Mouse (Mus musculus) heart, embryonic 13.5 days (tissue): ENCODE data around the gene Gm26620. TPM values are rescaled to one million over a fixed set of nuclear protein-coding genes. Genes with fewer than 3 reads are reported as not detected.

ENCODE experiments used
- ATAC-seq: fragments of 200-750 bp; cut with Nextera tagmentation; 2 replicates; pipeline ENCODE4 v1.8.0; 2017; ENCODE audit warnings: moderate TSS enrichment; ENCODE audit not compliant: insufficient number of reproducible peaks, low FRiP score, low TSS enrichment; ENCODE audit errors: extremely low read depth
- H3K27ac ChIP-seq: fragments of 300-500 bp; sonication (generic); replicated peaks from 2 replicates; pipeline ENCODE4 v1.5.1; 2015; ENCODE audit warnings: moderate library complexity, mild to moderate bottlenecking, inconsistent platforms
- H3K27me3 ChIP-seq: fragments of 300-500 bp; sonication (generic); replicated peaks from 2 replicates; pipeline ENCODE4 v1.6.1; 2015; ENCODE audit warnings: mild to moderate bottlenecking, inconsistent platforms
- H3K36me3 ChIP-seq: fragments of 300-500 bp; sonication (generic); 2 replicates; pipeline ENCODE4 v1.6.1; 2015; ENCODE audit warnings: mild to moderate bottlenecking, inconsistent platforms
- H3K4me1 ChIP-seq: fragments of 300-500 bp; sonication (generic); 2 replicates; pipeline ENCODE4 v1.6.1; 2015; ENCODE audit warnings: inconsistent platforms
- H3K4me2 ChIP-seq: fragments of 300-500 bp; sonication (generic); 2 replicates; pipeline ENCODE4 v1.6.1; 2015; ENCODE audit warnings: inconsistent platforms, mild to moderate bottlenecking, moderate library complexity
- H3K4me3 ChIP-seq: fragments of 300-500 bp; sonication (generic); 2 replicates; pipeline ENCODE4 v1.5.1; 2015; ENCODE audit warnings: moderate library complexity, mild to moderate bottlenecking, inconsistent platforms
- H3K9ac ChIP-seq: fragments of 300-500 bp; sonication (generic); 2 replicates; pipeline ENCODE4 v1.6.1; 2015; ENCODE audit warnings: inconsistent platforms, mild to moderate bottlenecking, moderate library complexity
- H3K9me3 ChIP-seq: fragments of 300-500 bp; sonication (generic); 2 replicates; pipeline ENCODE4 v1.6.1; 2016; ENCODE audit warnings: inconsistent platforms
- WGBS: fragments of 180-500 bp; shearing (Covaris S2); methylation state at CpG from one replicate; pipeline ENCODE4 v1.1.7; 2015; ENCODE audit warnings: mixed read lengths; 5-methylcytosine and 5-hydroxymethylcytosine counted together
- polyA plus RNA-seq: library from polyadenylated mRNA; unstranded; fragments of >200 nt; fragmentation: Nextera tagmentation; extraction: Ambion mirVana; gene quantifications from 2 replicates; pipeline ENCODE4 v1.2.1, GENCODE M21; 2015

Gene Gm26620
- polyA plus RNA-seq, 1 experiment from 2014 or later, result 0.76 TPM

- Histone ChIP-seq H3K4me2 (peak overlapping the region; percentile 20), H3K9ac (no peak overlapping the region), H3K4me3 (no peak overlapping the region), H3K9me3 (no peaks in the 10 kb centered on the region), H3K27ac (no peak overlapping the region), H3K27me3 (no peaks in the 10 kb centered on the region), H3K36me3 (no peaks in the 10 kb centered on the region), H3K4me1 (peaks cover 49% of the 10 kb centered on the region)
- no peak for ATAC-seq
- WGBS, result 75% methylated on average over 13 of the region's 13 CpGs
Observed at GRCm38 (mm10) chr1:170861671-170862434, 23.0 kb upstream of the Gm26620 start.

- peak overlapping the region; percentile 20 for H3K4me2 ChIP-seq
- H3K27ac ChIP-seq, result peak overlapping the region; percentile 31; the same call in 1 of the 2 replicates
- ATAC-seq, result no peak
- no peak overlapping the region for H3K9ac ChIP-seq
- 48% methylated on average over 3 of the region's 3 CpGs for WGBS
- no peaks in the 10 kb centered on the region for H3K27me3 ChIP-seq
- H3K4me3 ChIP-seq, result no peak overlapping the region
- H3K4me1 ChIP-seq, result peaks cover 51% of the 10 kb centered on the region
- H3K36me3 ChIP-seq, result no peaks in the 10 kb centered on the region
- H3K9me3 ChIP-seq, result no peaks in the 10 kb centered on the region
Observed at GRCm38 (mm10) chr1:170862435-170862717, 22.5 kb upstream of the Gm26620 start.

GRCm38 (mm10) chr1:170863033-170863432 is 21.8 kb upstream of the Gm26620 start:
- H3K9ac ChIP-seq, result no peak overlapping the region
- peaks cover 51% of the 10 kb centered on the region for H3K4me1 ChIP-seq
- H3K36me3 ChIP-seq, result no peaks in the 10 kb centered on the region
- peak overlapping the region; percentile 20; the same call in 1 of the 2 replicates for H3K4me2 ChIP-seq
- ATAC-seq, result no peak
- H3K27ac ChIP-seq, result peak overlapping the region; percentile 31; the same call in 1 of the 2 replicates
- H3K9me3 ChIP-seq, result no peaks in the 10 kb centered on the region
- no peak overlapping the region for H3K4me3 ChIP-seq
- no peaks in the 10 kb centered on the region for H3K27me3 ChIP-seq
- WGBS, result 52% methylated on average over 4 of the region's 4 CpGs

- Histone ChIP-seq H3K36me3 (no peaks in the 10 kb centered on the region), H3K4me3 (no peak overlapping the region), H3K27me3 (no peaks in the 10 kb centered on the region), H3K27ac (no peak overlapping the region), H3K9ac (no peak overlapping the region), H3K9me3 (no peaks in the 10 kb centered on the region), H3K4me1 (peaks cover 52% of the 10 kb centered on the region), H3K4me2 (no peak overlapping the region)
- no peak for ATAC-seq
Observed at GRCm38 (mm10) chr1:170864234-170864633, 20.6 kb upstream of the Gm26620 start.

- H3K27ac ChIP-seq, result no peak overlapping the region
- no peak overlapping the region for H3K4me2 ChIP-seq
- H3K4me3 ChIP-seq, result no peak overlapping the region
- no peaks in the 10 kb centered on the region for H3K9me3 ChIP-seq
- 81% methylated on average over 3 of the region's 3 CpGs for WGBS
- ATAC-seq, result no peak
- H3K27me3 ChIP-seq, result no peaks in the 10 kb centered on the region
- H3K4me1 ChIP-seq, result peaks cover 54% of the 10 kb centered on the region
- H3K9ac ChIP-seq, result no peak overlapping the region
- no peaks in the 10 kb centered on the region for H3K36me3 ChIP-seq
Observed at GRCm38 (mm10) chr1:170864754-170865153, 20.1 kb upstream of the Gm26620 start.

GRCm38 (mm10) chr1:170865406-170865805 is 19.5 kb upstream of the Gm26620 start:
- Histone ChIP-seq H3K27ac (0 out of 2 replicates have a peak overlapping the region, but pooled peaks have one; percentile 34), H3K4me1 (peaks cover 54% of the 10 kb centered on the region), H3K27me3 (no peaks in the 10 kb centered on the region), H3K4me3 (no peak overlapping the region), H3K9me3 (no peaks in the 10 kb centered on the region), H3K36me3 (no peaks in the 10 kb centered on the region), H3K9ac (no peak overlapping the region; the same call in 1 of the 2 replicates), H3K4me2 (peak overlapping the region; percentile 80)
- 49% methylated on average over 5 of the region's 5 CpGs for WGBS
- ATAC-seq, result no peak

GRCm38 (mm10) chr1:170866992-170867690 is 17.7 kb upstream of the Gm26620 start:
- H3K9ac ChIP-seq, result peak overlapping the region; percentile 96
- 2% methylated on average over 30 of the region's 30 CpGs for WGBS
- H3K4me1 ChIP-seq, result peaks cover 39% of the 10 kb centered on the region
- peak overlapping the region; percentile 80 for H3K4me2 ChIP-seq
- peak overlapping the region; percentile 97 for H3K4me3 ChIP-seq
- ATAC-seq, result peak; percentile 48; the same call in 1 of the 2 replicates
- no peaks in the 10 kb centered on the region for H3K27me3 ChIP-seq
- H3K9me3 ChIP-seq, result no peaks in the 10 kb centered on the region
- H3K27ac ChIP-seq, result peak overlapping the region; percentile 90
- peaks cover 8% of the 10 kb centered on the region for H3K36me3 ChIP-seq

GRCm38 (mm10) chr1:170867691-170868105 is 17.2 kb upstream of the Gm26620 start, which contains the start of gene Atf6:
TSS of gene Atf6 (minus strand) at chr1:170867771.
- Histone ChIP-seq H3K36me3 (peaks cover 14% of the 10 kb centered on the region), H3K27ac (peak within 1 kb of the TSS; percentile 90), H3K9me3 (no peaks in the 10 kb centered on the region), H3K27me3 (no peaks in the 10 kb centered on the region), H3K4me1 (peaks cover 33% of the 10 kb centered on the region), H3K9ac (peak within 1 kb of the TSS; percentile 96), H3K4me2 (peak within 1 kb of the TSS; percentile 80), H3K4me3 (peak within 1 kb of the TSS; percentile 97)
- WGBS, result 0% methylated on average over 25 of the region's 25 CpGs
- peak; percentile 73; the same call in 1 of the 2 replicates for ATAC-seq

GRCm38 (mm10) chr1:170868107-170868904 is 16.6 kb upstream of the Gm26620 start:
- Histone ChIP-seq H3K27me3 (no peaks in the 10 kb centered on the region), H3K9ac (peak overlapping the region; percentile 96), H3K4me1 (peaks cover 29% of the 10 kb centered on the region), H3K36me3 (peaks cover 17% of the 10 kb centered on the region), H3K4me2 (peak overlapping the region; percentile 80), H3K27ac (peak overlapping the region; percentile 90; the same call in 1 of the 2 replicates), H3K4me3 (peak overlapping the region; percentile 97), H3K9me3 (no peaks in the 10 kb centered on the region)
- ATAC-seq, result peak; percentile 67; the same call in 1 of the 2 replicates
- WGBS, result 1% methylated on average over 33 of the region's 33 CpGs

GRCm38 (mm10) chr1:170868905-170869283 is 16.0 kb upstream of the Gm26620 start:
- Histone ChIP-seq H3K27me3 (no peaks in the 10 kb centered on the region), H3K4me3 (peak overlapping the region; percentile 97), H3K27ac (no peak overlapping the region), H3K4me2 (peak overlapping the region; percentile 80), H3K9me3 (no peaks in the 10 kb centered on the region), H3K36me3 (peaks cover 21% of the 10 kb centered on the region), H3K4me1 (peaks cover 23% of the 10 kb centered on the region), H3K9ac (peak overlapping the region; percentile 96)
- WGBS, result 17% methylated on average over 14 of the region's 14 CpGs
- no peak for ATAC-seq

- Histone ChIP-seq H3K4me2 (no peak overlapping the region), H3K36me3 (peaks cover 42% of the 10 kb centered on the region), H3K27ac (no peak overlapping the region), H3K4me3 (no peak overlapping the region), H3K27me3 (no peaks in the 10 kb centered on the region), H3K9ac (no peak overlapping the region), H3K4me1 (peaks cover 10% of the 10 kb centered on the region), H3K9me3 (no peaks in the 10 kb centered on the region)
- ATAC-seq, result no peak
- WGBS, result 85% methylated on average over 6 of the region's 6 CpGs
Observed at GRCm38 (mm10) chr1:170871402-170871801, 13.5 kb upstream of the Gm26620 start.
